Mouse (Mus musculus): ENCODE results near the gene Fzr1. TPM values are rescaled to one million over a fixed set of nuclear protein-coding genes. Genes with fewer than 3 reads are reported as not detected.

Fzr1 gene
- polyA plus RNA-seq, 1 experiment from 2014 or later = 105 TPM

DNA sequence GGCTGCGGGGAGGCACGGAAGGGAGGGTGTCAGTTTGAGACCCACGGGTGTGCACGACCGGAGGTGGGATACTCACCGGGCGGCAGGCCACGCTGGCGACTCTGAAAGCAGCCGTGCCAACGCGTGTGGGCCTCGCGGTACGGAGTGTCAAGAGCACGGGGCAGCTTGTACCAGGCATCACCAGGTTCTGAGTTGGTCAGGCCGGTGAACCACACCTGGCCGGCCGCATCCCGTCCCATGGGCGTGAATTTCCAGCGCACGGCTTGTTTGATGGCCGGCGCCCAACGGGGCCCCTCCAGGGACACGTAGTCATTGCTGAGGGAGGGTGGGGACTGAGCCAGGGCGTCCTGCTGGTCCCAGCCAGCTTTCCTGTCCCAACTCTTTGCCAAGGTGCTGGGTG, 13.7 kb downstream of the Fzr1 start:
- Histone ChIP-seq H3K4me2 (ENCODE audit: low read depth, low read length) (peak overlapping the region; percentile 60), H3K9ac (ENCODE audit: low read length) (peak overlapping the region; percentile 64), H3K4me3 (ENCODE audit: low read length) (peak overlapping the region; percentile 34), H3K27me3 (ENCODE audit: control insufficient read depth, insufficient read depth, low read depth, low read length) (peaks cover 6% of the 10 kb centered on the region), H3K9me3 (ENCODE audit: control insufficient read depth, low read length) (no peaks in the 10 kb centered on the region), H3K27ac (ENCODE audit: low read length) (peak overlapping the region; percentile 37; the same call in 1 of the 2 replicates), H3K4me1 (replicated peaks; ENCODE audit: control insufficient read depth, insufficient read depth, low read length) (peaks cover 45% of the 10 kb centered on the region), H3K36me3 (ENCODE audit: control insufficient read depth, insufficient read depth, low read length) (peaks cover 29% of the 10 kb centered on the region)
- whole genome bisulfite sequencing = 9% methylated on average over 28 of the region's 28 CpGs
- ATAC-seq (ENCODE audit: low read depth) = peak; percentile 1; the same call in 1 of the 2 replicates

DNA sequence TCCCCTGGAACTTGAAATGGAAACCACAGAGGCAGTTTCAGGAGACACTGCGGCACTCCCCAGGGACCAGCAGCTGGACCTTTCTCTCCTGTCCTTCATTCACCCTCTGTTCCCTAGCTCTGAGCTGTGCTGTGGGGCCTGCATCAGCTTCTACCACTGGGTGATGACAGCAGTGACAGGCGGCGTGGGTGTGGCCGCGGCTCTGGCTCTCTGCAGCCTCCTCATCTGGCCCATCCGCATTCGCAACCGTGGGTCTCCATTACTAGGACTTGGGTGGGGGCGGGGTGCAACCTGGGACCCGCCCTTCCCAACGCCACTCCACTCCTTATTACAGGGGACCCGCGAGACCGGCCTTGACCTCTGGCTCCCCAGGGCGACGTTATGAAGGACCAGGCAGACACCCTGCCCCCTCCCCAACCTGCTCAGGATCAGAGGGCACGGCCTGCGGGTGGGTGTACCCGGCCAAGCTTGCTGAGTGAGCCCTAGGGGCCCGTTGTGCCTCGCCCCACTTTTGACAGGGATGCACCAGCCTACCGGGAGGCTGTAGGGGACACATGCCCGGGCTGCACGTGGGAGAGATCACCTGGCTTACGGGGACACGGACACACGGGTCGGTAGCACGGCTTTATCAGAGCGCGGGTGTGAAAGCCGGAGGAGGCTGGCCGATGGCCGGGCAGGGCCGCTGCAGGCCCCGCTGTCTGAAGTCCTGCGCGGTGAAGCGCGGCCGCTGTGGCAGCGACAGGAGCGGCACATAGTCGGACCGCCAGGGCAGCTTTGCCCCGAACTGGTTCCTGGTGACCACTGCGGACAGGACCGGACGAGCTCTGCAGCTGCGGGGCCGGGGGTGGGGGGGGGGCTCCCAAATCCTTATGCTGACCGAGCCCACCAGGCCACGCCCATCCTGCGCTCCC, 14.6 kb downstream of the Fzr1 start:
- Histone ChIP-seq H3K4me3 (ENCODE audit: low read length) (peak overlapping the region; percentile 34), H3K9me3 (ENCODE audit: control insufficient read depth, low read length) (no peaks in the 10 kb centered on the region), H3K9ac (ENCODE audit: low read length) (peak overlapping the region; percentile 64), H3K27ac (ENCODE audit: low read length) (peak overlapping the region; percentile 90), H3K36me3 (ENCODE audit: control insufficient read depth, insufficient read depth, low read length) (peaks cover 20% of the 10 kb centered on the region), H3K4me2 (ENCODE audit: low read depth, low read length) (peak overlapping the region; percentile 60), H3K4me1 (replicated peaks; ENCODE audit: control insufficient read depth, insufficient read depth, low read length) (peaks cover 53% of the 10 kb centered on the region), H3K27me3 (ENCODE audit: control insufficient read depth, insufficient read depth, low read depth, low read length) (peaks cover 6% of the 10 kb centered on the region)
- WGBS = 11% methylated on average over 54 of the region's 54 CpGs
- 0 out of 2 replicates have a peak, but pooled peaks have one; percentile 6 for ATAC-seq (ENCODE audit: low read depth)

DNA sequence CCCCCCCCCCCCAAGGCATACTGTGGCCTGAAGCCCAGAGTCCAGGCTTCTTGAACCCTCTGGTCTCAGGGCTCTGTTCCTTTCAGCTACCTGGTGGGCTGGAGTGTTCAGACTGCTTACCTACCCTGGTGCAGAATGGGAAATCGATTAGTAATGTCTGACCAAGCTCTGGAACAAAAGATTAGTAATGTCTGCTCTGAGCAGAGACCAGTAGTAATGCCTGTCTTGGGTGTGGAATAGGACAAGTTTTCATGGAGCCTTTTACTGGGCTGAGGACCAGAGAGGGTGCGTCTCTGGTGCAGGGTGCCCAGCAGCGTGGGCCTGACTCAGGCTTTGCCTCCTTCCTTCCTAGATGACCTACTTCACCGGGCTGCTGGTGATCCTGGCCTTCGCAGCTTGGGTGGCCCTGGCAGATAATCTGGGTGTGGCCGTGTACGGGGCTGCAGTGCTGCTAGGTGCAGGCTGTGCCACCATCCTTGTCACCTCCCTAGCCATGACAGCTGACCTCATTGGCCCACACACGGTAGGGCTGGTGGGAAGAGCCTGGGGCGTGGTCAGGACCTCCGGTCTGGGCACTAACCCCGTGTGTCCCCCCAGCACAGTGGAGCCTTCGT, 15.9 kb downstream of the Fzr1 start:
- Histone ChIP-seq H3K4me2 (ENCODE audit: low read depth, low read length) (peak overlapping the region; percentile 60), H3K36me3 (ENCODE audit: control insufficient read depth, insufficient read depth, low read length) (peaks cover 8% of the 10 kb centered on the region), H3K4me3 (ENCODE audit: low read length) (no peak overlapping the region), H3K9me3 (ENCODE audit: control insufficient read depth, low read length) (no peaks in the 10 kb centered on the region), H3K4me1 (replicated peaks; ENCODE audit: control insufficient read depth, insufficient read depth, low read length) (peaks cover 62% of the 10 kb centered on the region), H3K9ac (ENCODE audit: low read length) (peak overlapping the region; percentile 49), H3K27ac (ENCODE audit: low read length) (peak overlapping the region; percentile 90), H3K27me3 (ENCODE audit: control insufficient read depth, insufficient read depth, low read depth, low read length) (peaks cover 6% of the 10 kb centered on the region)
- ATAC-seq (ENCODE audit: low read depth) = peak; percentile 8
- 51% methylated on average over 12 of the region's 12 CpGs for whole genome bisulfite sequencing

DNA sequence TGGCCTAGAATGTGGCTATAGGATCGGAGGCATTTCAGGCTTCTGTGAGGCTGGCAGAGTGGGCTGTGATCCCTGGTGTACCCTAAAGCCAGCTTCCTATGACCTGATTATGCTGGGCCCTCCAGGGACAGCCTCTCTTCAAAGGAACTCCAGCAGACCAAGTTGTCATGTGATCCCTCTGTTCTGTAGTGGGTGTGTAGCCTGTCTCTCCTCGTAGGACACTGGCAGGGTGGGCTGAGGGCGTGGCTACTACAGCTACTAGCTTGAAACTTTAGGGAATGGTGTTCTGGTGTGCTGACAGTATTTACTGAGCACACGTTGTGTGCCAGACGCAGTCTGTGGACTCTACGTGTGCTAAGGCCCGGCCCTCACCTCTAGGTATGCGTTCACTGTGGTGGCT, 17.6 kb downstream of the Fzr1 start:
- Histone ChIP-seq H3K4me2 (ENCODE audit: low read depth, low read length) (no peak overlapping the region), H3K9ac (ENCODE audit: low read length) (peak overlapping the region; percentile 49), H3K9me3 (ENCODE audit: control insufficient read depth, low read length) (no peaks in the 10 kb centered on the region), H3K4me3 (ENCODE audit: low read length) (no peak overlapping the region), H3K27me3 (ENCODE audit: control insufficient read depth, insufficient read depth, low read depth, low read length) (peaks cover 6% of the 10 kb centered on the region), H3K27ac (ENCODE audit: low read length) (peak overlapping the region; percentile 67), H3K36me3 (ENCODE audit: control insufficient read depth, insufficient read depth, low read length) (no peaks in the 10 kb centered on the region), H3K4me1 (replicated peaks; ENCODE audit: control insufficient read depth, insufficient read depth, low read length) (peaks cover 58% of the 10 kb centered on the region)
- 58% methylated on average over 8 of the region's 8 CpGs for WGBS
- no peak for ATAC-seq (ENCODE audit: low read depth)

DNA sequence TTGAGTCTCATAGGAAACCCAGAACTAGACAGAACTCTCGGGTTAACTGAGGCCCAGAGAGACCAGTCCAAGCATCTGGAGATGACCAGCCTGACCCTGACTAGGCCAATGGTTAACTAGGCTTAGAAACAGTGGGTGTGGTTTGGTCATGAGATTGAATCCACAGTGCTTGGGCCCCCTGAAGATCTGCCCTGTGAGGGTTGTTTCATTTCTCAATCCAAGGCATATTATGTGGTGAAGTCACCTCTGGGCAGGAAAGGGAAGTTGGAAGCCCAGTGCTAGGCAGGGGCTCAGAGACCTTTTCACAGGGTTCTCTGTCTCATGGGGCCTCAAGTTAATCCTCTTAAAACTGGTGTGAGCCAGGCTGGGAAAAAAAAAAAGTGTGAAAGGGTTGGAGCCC, 19.5 kb downstream of the Fzr1 start:
- peak overlapping the region; percentile 84 for H3K4me3 ChIP-seq (ENCODE audit: low read length)
- no peaks in the 10 kb centered on the region for H3K9me3 ChIP-seq (ENCODE audit: control insufficient read depth, low read length)
- peaks cover 40% of the 10 kb centered on the region for H3K4me1 ChIP-seq (replicated peaks; ENCODE audit: control insufficient read depth, insufficient read depth, low read length)
- no peak for ATAC-seq (ENCODE audit: low read depth)
- peak overlapping the region; percentile 99 for H3K4me2 ChIP-seq (ENCODE audit: low read depth, low read length)
- H3K36me3 ChIP-seq (ENCODE audit: control insufficient read depth, insufficient read depth, low read length) = no peaks in the 10 kb centered on the region
- H3K9ac ChIP-seq (ENCODE audit: low read length) = peak overlapping the region; percentile 27; the same call in 1 of the 2 replicates
- peak overlapping the region; percentile 1; the same call in 1 of the 2 replicates for H3K27ac ChIP-seq (ENCODE audit: low read length)
- WGBS = 59% methylated on average over 1 of the region's 1 CpGs
- H3K27me3 ChIP-seq (ENCODE audit: control insufficient read depth, insufficient read depth, low read depth, low read length) = peaks cover 5% of the 10 kb centered on the region; the same call in 1 of the 2 replicates

DNA sequence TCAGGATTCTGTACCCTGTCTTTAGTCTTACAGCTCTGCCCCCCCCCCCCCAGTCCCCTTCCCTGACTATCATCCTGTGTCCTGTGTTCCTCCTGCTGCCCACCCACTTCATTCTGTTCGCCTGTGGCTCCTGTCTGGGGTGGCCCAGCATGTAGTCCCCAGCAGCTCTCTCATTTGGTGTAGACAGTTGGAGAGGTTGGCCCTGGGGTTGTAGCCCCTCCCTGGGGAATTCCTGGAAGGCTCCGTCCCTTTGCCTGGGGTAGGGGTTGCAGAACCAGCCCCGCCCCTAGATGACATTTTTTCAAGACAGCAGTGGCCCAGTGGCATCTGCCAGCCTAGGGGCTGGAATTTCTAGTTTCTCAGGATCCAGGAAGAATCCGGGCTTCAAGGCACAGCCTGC, 20.1 kb downstream of the Fzr1 start:
- Histone ChIP-seq H3K9ac (ENCODE audit: low read length) (peak overlapping the region; percentile 89), H3K27ac (ENCODE audit: low read length) (peak overlapping the region; percentile 48; the same call in 1 of the 2 replicates), H3K4me1 (replicated peaks; ENCODE audit: control insufficient read depth, insufficient read depth, low read length) (peaks cover 33% of the 10 kb centered on the region), H3K36me3 (ENCODE audit: control insufficient read depth, insufficient read depth, low read length) (no peaks in the 10 kb centered on the region), H3K9me3 (ENCODE audit: control insufficient read depth, low read length) (no peaks in the 10 kb centered on the region), H3K4me3 (ENCODE audit: low read length) (peak overlapping the region; percentile 84), H3K4me2 (ENCODE audit: low read depth, low read length) (peak overlapping the region; percentile 99), H3K27me3 (ENCODE audit: control insufficient read depth, insufficient read depth, low read depth, low read length) (no peaks in the 10 kb centered on the region; the same call in 1 of the 2 replicates)
- no peak for ATAC-seq (ENCODE audit: low read depth)
- 21% methylated on average over 4 of the region's 4 CpGs for WGBS

DNA sequence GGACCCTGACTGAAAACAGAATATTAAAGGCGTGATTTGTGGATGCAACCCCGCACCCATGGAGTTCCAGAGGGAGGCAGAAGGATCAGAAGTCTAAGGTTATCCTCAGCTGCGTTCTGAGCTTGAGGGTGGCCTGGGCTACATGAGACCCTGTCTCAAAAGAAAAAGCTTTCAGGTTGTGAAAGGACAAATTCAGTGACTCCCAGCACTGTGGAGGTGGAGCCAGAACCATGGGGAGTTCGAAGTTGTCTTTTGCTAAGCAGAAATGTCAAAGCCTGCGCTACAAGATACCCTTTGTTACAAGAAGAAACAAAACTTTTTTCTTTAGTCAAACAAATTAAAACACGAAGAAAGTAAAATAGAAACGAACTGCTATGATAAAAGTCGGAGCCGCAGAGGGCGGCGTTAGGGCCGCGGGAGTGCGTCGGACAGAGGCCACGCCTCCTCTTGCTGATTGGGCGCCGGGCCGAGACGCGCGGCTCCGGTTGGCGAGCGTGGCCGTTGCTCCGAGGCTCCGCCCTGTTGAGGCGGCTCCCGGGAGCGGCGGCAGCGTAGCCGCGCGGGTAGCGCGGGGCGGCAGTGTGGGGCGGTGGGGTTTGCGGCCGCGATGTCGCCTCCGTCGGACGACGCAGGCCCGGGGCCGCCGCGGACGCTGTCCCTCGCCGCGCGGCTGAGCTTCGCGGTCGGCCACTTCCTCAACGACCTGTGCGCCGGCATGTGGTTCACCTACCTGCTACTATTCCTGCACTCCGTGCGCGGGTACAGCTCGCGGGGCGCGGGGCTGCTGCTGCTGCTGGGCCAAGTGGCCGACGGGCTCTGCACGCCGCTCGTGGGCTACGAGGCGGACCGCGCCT, 21.1 kb downstream of the Fzr1 start, which contains the start of gene Mfsd12:
Mfsd12 (plus strand) TSS at position 501 of the 854 bp plus-strand sequence.
- H3K4me1 ChIP-seq (replicated peaks; ENCODE audit: control insufficient read depth, insufficient read depth, low read length) = peaks cover 26% of the 10 kb centered on the region
- H3K4me3 ChIP-seq (ENCODE audit: low read length) = peak within 1 kb of the TSS; percentile 84
- 2% methylated on average over 77 of the region's 79 CpGs for WGBS
- H3K9ac ChIP-seq (ENCODE audit: low read length) = peak within 1 kb of the TSS; percentile 89
- H3K36me3 ChIP-seq (ENCODE audit: control insufficient read depth, insufficient read depth, low read length) = no peaks in the 10 kb centered on the region
- peak within 1 kb of the TSS; percentile 48 for H3K27ac ChIP-seq (ENCODE audit: low read length)
- no peaks in the 10 kb centered on the region for H3K27me3 ChIP-seq (ENCODE audit: control insufficient read depth, insufficient read depth, low read depth, low read length)
- ATAC-seq (ENCODE audit: low read depth) = peak; percentile 92
- no peaks in the 10 kb centered on the region for H3K9me3 ChIP-seq (ENCODE audit: control insufficient read depth, low read length)
- peak within 1 kb of the TSS; percentile 99 for H3K4me2 ChIP-seq (ENCODE audit: low read depth, low read length)

DNA sequence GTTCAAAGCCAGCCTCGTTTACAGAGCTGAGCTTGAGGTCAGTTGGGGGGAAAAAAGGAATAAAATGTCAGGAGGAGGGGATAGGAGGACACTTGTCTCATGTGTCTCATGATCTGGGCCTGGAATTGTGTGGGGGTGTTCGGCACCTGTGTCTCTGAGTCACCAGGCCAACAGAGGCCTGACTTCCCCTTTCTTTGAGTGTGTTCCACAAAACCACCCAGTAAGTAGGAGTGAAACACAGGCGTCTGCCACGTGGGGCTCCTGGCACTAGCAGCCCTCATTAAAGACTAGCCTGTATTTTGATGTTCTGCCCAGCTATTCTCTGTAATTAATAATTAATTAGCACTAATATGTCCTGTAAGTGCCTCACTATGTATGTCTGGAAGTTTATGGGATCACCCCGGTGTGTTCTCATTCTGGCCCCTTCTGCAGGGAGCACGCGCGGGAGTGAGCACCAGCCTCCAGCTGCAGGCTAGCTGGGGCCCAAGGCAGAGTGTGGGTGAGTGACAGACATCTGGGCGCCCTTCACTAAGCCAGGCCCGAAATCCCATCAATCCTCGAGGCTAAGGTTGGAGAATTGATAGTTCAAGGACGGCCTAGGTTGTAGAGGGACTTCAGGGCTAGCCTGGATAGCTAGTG, 21.8 kb downstream of the Fzr1 start:
- no peaks in the 10 kb centered on the region for H3K27me3 ChIP-seq (ENCODE audit: control insufficient read depth, insufficient read depth, low read depth, low read length)
- no peaks in the 10 kb centered on the region for H3K9me3 ChIP-seq (ENCODE audit: control insufficient read depth, low read length)
- peak overlapping the region; percentile 99 for H3K4me2 ChIP-seq (ENCODE audit: low read depth, low read length)
- no peak for ATAC-seq (ENCODE audit: low read depth)
- H3K4me1 ChIP-seq (replicated peaks; ENCODE audit: control insufficient read depth, insufficient read depth, low read length) = peaks cover 27% of the 10 kb centered on the region
- WGBS = 52% methylated on average over 12 of the region's 12 CpGs
- no peak overlapping the region for H3K9ac ChIP-seq (ENCODE audit: low read length)
- no peak overlapping the region for H3K27ac ChIP-seq (ENCODE audit: low read length)
- H3K36me3 ChIP-seq (ENCODE audit: control insufficient read depth, insufficient read depth, low read length) = no peaks in the 10 kb centered on the region
- H3K4me3 ChIP-seq (ENCODE audit: low read length) = no peak overlapping the region; the same call in 1 of the 2 replicates

Measured in lung, embryonic 16.5 days (tissue).